Mouse (Mus musculus): ENCODE data around the gene Ncl. TPM values are rescaled to one million over a fixed set of nuclear protein-coding genes. Genes with fewer than 3 reads are reported as not detected.
A peak's percentile ranks its signal among the peaks of the same experiment; 100 is the strongest.

Ncl gene
- total and polyA plus RNA-seq, 3 experiments = 387 to 2,262 (median 1,241) TPM

- H3K4me3 ChIP-seq (ENCODE audit: low read depth, low read length) = no peak overlapping the region
- no peaks in the 10 kb centered on the region for H3K27me3 ChIP-seq (ENCODE audit: insufficient read depth, low read length)
- ATAC-seq (ENCODE audit: extremely low read depth, insufficient number of reproducible peaks, low FRiP score, poor library complexity, severe bottlenecking) (no peak), DNase-seq (ENCODE audit: low spot score) (no peak)
- peaks cover 31% of the 10 kb centered on the region for H3K4me1 ChIP-seq (ENCODE audit: insufficient read depth, low read depth, low read length)
- TF ChIP-seq POLR2AphosphoS5 (IDR thresholded peaks at IDR 0.05; ENCODE audit: insufficient replicate concordance, low read depth, low read length) (no peak), CTCF (IDR thresholded peaks at IDR 0.05; ENCODE audit: low read depth, low read length) (peak; percentile 16; the same call in 1 of the 2 replicates), TAL1 (conservative IDR thresholded peaks at IDR 0.05; ENCODE audit: low read depth, low read length) (no peak), GATA2 (IDR thresholded peaks at IDR 0.05; ENCODE audit: borderline replicate concordance, low read depth, low read length) (no peak), GATA1 (IDR thresholded peaks at IDR 0.05; ENCODE audit: borderline replicate concordance, low read length) (no peak)
- peaks cover 38% of the 10 kb centered on the region for H3K36me3 ChIP-seq (replicated peaks)
- no peaks in the 10 kb centered on the region for H3K9me3 ChIP-seq (replicated peaks)
Measured at GRCm38 (mm10) chr1:86363671-86364070, 4.5 kb upstream of the Ncl start.

- H3K27me3 ChIP-seq (ENCODE audit: insufficient read depth, low read length) = no peaks in the 10 kb centered on the region
- no peak overlapping the region for H3K4me3 ChIP-seq (ENCODE audit: low read depth, low read length)
- DNase-seq (ENCODE audit: low spot score) (no peak), ATAC-seq (ENCODE audit: extremely low read depth, insufficient number of reproducible peaks, low FRiP score, poor library complexity, severe bottlenecking) (no peak)
- no peaks in the 10 kb centered on the region for H3K9me3 ChIP-seq (replicated peaks)
- peaks cover 44% of the 10 kb centered on the region for H3K36me3 ChIP-seq (replicated peaks)
- TF ChIP-seq POLR2AphosphoS5 (IDR thresholded peaks at IDR 0.05; ENCODE audit: insufficient replicate concordance, low read depth, low read length) (no peak), GATA1 (IDR thresholded peaks at IDR 0.05; ENCODE audit: borderline replicate concordance, low read length) (no peak), GATA2 (IDR thresholded peaks at IDR 0.05; ENCODE audit: borderline replicate concordance, low read depth, low read length) (no peak), TAL1 (conservative IDR thresholded peaks at IDR 0.05; ENCODE audit: low read depth, low read length) (no peak), CTCF (IDR thresholded peaks at IDR 0.05; ENCODE audit: low read depth, low read length) (no peak)
- peaks cover 36% of the 10 kb centered on the region for H3K4me1 ChIP-seq (ENCODE audit: insufficient read depth, low read depth, low read length)
Measured at GRCm38 (mm10) chr1:86361852-86362615, 2.8 kb upstream of the Ncl start.

- TF ChIP-seq CTCF (IDR thresholded peaks at IDR 0.05; ENCODE audit: low read depth, low read length) (no peak), GATA2 (IDR thresholded peaks at IDR 0.05; ENCODE audit: borderline replicate concordance, low read depth, low read length) (no peak), GATA1 (IDR thresholded peaks at IDR 0.05; ENCODE audit: borderline replicate concordance, low read length) (no peak), TAL1 (conservative IDR thresholded peaks at IDR 0.05; ENCODE audit: low read depth, low read length) (no peak), POLR2AphosphoS5 (IDR thresholded peaks at IDR 0.05; ENCODE audit: insufficient replicate concordance, low read depth, low read length) (no peak)
- no peak for DNase-seq (ENCODE audit: low spot score)
Measured at GRCm38 (mm10) chr1:86360441-86360840, 1.2 kb upstream of the Ncl start.

GRCm38 (mm10) chr1:86359798-86360179 lies 589 bp upstream of the Ncl start:
- H3K4me1 ChIP-seq (ENCODE audit: insufficient read depth, low read depth, low read length) = peaks cover 57% of the 10 kb centered on the region
- peak; percentile 29 for ATAC-seq (ENCODE audit: extremely low read depth, insufficient number of reproducible peaks, low FRiP score, poor library complexity, severe bottlenecking)

More at GRCm38 (mm10) chr1:86360441-86360840, 1.2 kb upstream of the Ncl start:
- H3K9me3 ChIP-seq (replicated peaks) = no peaks in the 10 kb centered on the region
- ATAC-seq (ENCODE audit: extremely low read depth, insufficient number of reproducible peaks, low FRiP score, poor library complexity, severe bottlenecking) = no peak
- peak overlapping the region; percentile 88 for H3K4me3 ChIP-seq (ENCODE audit: low read depth, low read length)
- peaks cover 51% of the 10 kb centered on the region for H3K4me1 ChIP-seq (ENCODE audit: insufficient read depth, low read depth, low read length)
- no peaks in the 10 kb centered on the region for H3K27me3 ChIP-seq (ENCODE audit: insufficient read depth, low read length)
- peaks cover 55% of the 10 kb centered on the region for H3K36me3 ChIP-seq (replicated peaks)

GRCm38 (mm10) chr1:86358229-86358905 lies 833 bp downstream of the Ncl start:
- H3K27me3 ChIP-seq (ENCODE audit: insufficient read depth, low read length) = no peaks in the 10 kb centered on the region
- TF ChIP-seq CTCF (IDR thresholded peaks at IDR 0.05; ENCODE audit: low read depth, low read length) (no peak), POLR2AphosphoS5 (IDR thresholded peaks at IDR 0.05; ENCODE audit: insufficient replicate concordance, low read depth, low read length) (peak; percentile 19; the same call in 1 of the 2 replicates)
- DNase-seq (ENCODE audit: low spot score) (peak; percentile 39), ATAC-seq (ENCODE audit: extremely low read depth, insufficient number of reproducible peaks, low FRiP score, poor library complexity, severe bottlenecking) (no peak)
- peaks cover 67% of the 10 kb centered on the region for H3K36me3 ChIP-seq (replicated peaks)
- peaks cover 67% of the 10 kb centered on the region for H3K4me1 ChIP-seq (ENCODE audit: insufficient read depth, low read depth, low read length)
- no peaks in the 10 kb centered on the region for H3K9me3 ChIP-seq (replicated peaks)
- peak overlapping the region; percentile 88 for H3K4me3 ChIP-seq (ENCODE audit: low read depth, low read length)

More at GRCm38 (mm10) chr1:86359798-86360179, 589 bp upstream of the Ncl start:
- no peaks in the 10 kb centered on the region for H3K9me3 ChIP-seq (replicated peaks)
- H3K36me3 ChIP-seq (replicated peaks) = peaks cover 58% of the 10 kb centered on the region
- TF ChIP-seq GATA2 (IDR thresholded peaks at IDR 0.05; ENCODE audit: borderline replicate concordance, low read depth, low read length) (no peak), GATA1 (IDR thresholded peaks at IDR 0.05; ENCODE audit: borderline replicate concordance, low read length) (no peak), POLR2AphosphoS5 (IDR thresholded peaks at IDR 0.05; ENCODE audit: insufficient replicate concordance, low read depth, low read length) (no peak), TAL1 (conservative IDR thresholded peaks at IDR 0.05; ENCODE audit: low read depth, low read length) (no peak), CTCF (IDR thresholded peaks at IDR 0.05; ENCODE audit: low read depth, low read length) (no peak)
- DNase-seq (ENCODE audit: low spot score) = peak; percentile 69
- no peaks in the 10 kb centered on the region for H3K27me3 ChIP-seq (ENCODE audit: insufficient read depth, low read length)
- peak overlapping the region; percentile 88 for H3K4me3 ChIP-seq (ENCODE audit: low read depth, low read length)

GRCm38 (mm10) chr1:86354186-86354585 lies 5.0 kb downstream of the Ncl start:
- TF ChIP-seq GATA2 (IDR thresholded peaks at IDR 0.05; ENCODE audit: borderline replicate concordance, low read depth, low read length) (no peak), GATA1 (IDR thresholded peaks at IDR 0.05; ENCODE audit: borderline replicate concordance, low read length) (no peak), CTCF (IDR thresholded peaks at IDR 0.05; ENCODE audit: low read depth, low read length) (no peak), TAL1 (conservative IDR thresholded peaks at IDR 0.05; ENCODE audit: low read depth, low read length) (no peak), POLR2AphosphoS5 (IDR thresholded peaks at IDR 0.05; ENCODE audit: insufficient replicate concordance, low read depth, low read length) (no peak)
- Histone ChIP-seq H3K4me3 (ENCODE audit: low read depth, low read length) (no peak overlapping the region), H3K36me3 (replicated peaks) (peaks cover 95% of the 10 kb centered on the region), H3K27me3 (ENCODE audit: insufficient read depth, low read length) (no peaks in the 10 kb centered on the region), H3K9me3 (replicated peaks) (no peaks in the 10 kb centered on the region), H3K4me1 (ENCODE audit: insufficient read depth, low read depth, low read length) (peaks cover 64% of the 10 kb centered on the region)
- DNase-seq (ENCODE audit: low spot score) = no peak
- ATAC-seq (ENCODE audit: extremely low read depth, insufficient number of reproducible peaks, low FRiP score, poor library complexity, severe bottlenecking) = no peak

Data from G1E (cell line).